Mouse (Mus musculus) adipocyte (in vitro differentiated cells): ENCODE results near the gene Rab31.
"Not testable (repeated sequence)": the region's sequence is repeated elsewhere in the genome, so short reads cannot be mapped to it uniquely, and the experiment has no call there.

Experiments
- DNase-seq: peaks from one replicate; pipeline ENCODE4 v3.0.0-alpha.2; 2016; ENCODE audit warnings: low spot score

The Rab31 gene

DNA sequence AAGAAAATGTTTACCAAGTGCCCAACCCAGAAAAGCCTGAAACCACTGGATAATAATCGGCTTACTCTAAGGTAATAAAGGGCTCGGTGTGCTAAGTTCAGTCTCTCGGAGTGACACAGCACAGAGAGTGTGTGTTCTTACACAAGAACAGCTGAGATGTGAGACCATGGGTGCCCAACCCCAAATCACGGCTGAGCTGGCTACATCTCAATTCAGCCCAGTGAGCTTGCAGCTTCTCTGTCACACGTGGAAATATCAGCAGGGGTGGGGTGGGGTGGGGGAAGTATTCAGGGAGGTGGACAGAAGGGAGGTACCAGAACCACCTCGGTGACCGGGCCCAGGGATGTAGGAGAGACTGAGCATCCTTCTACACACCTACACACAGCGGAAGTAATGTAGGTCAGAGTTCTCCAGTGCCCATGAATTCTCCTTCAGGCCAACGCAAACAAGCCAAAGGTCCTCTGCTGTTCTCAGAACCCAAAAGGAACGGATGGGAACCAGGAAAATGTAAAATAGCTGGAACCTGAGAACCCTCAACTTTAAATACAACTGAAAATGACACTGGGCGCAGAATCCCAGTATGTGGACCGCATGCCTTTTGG lies 106.7 kb downstream of the Rab31 start:
- no peak for DNase-seq

DNA sequence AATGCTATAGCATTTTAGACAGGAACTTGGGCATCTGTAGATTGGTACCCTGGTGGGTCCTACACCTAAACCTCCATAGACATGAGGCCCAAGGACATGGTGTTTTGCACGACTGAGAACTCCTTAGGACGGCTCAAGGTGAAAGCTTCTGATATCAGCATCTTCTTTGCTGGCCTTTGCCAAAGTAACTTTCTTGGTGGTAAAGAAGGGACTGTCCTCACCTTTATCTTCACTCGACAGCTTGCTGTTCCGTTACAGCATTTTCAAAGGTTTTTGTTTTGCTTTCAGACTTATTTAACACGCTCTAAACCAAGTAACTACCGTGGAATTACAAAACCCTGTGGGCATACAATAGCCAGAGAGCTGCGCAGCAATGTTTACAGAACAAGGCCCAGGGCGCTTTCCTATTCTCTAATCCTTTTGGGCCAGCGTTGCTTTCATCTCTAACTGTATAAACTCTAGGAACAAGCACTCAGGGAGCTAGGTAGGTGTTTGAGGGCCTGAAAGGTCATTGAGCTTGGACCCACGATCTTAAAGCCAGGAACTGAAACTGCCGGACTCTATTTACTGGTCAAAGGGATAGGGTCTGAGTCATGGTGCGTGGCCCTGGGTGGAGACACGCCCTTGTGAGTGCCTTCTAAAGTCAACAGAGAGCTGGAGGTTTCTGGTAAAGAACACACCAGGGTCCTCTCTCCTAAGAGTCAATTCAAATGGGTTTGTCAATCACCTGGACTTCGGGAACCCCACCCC lies 109.0 kb downstream of the Rab31 start:
- no peak for DNase-seq

DNA sequence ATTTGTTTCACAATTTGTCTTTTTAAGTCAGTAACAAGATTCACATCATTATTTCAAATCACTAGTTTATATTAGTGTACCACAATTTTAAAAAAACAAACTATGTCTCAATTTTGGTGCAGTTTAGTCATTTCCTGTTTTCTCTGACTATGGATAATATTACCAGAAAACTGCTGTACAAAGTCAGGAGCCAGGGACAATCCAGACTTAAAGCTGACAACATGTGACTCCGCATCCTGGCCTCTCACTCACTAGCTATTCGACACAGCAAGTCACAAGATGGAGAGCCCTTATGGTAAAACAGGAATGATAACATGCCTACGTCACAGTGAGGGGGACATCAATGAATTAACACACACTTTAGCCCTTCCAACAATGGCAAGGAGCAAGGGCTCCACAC lies 109.9 kb downstream of the Rab31 start:
- no peak for DNase-seq

DNA sequence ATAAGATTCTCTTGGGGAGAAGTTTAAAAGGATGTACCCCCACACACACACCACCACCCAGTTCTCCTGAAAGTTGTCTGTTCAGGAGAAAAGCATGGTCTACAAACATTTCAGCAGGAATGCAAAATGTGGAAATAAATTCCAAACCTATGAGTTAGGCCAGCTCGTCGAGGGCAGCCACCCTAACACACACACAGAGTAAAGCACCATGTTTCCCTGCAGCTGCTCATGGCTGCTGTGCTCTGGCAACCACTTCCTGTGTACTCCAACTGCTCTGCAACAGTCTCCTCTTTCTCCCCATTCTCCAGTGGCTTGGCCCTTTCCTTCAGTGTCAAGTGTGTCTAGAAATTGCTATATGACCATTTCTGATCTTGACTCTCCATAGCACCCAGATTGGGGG lies 114.1 kb downstream of the Rab31 start:
- DNase-seq: no peak

DNA sequence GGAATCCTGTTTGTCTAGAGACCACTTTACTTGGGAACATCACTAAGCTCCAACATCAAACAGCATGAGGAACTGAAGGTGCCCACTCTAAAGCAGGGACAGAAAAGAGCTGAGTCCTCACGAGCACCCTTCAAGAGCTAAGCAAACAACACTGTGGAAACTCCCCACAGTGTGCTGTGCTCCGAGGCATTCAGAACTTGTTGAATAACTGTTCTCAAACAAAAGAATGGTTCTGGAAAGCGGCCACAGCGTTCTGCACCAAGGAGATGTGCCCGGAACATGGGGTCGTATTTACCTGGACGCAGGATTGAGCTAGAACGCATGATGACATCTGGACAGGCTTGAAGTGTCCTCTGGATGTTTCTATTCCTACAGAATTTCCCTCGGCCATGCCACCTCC lies 114.6 kb downstream of the Rab31 start:
- DNase-seq: no peak

- no peak for DNase-seq
These were observed 115.8 kb downstream of the Rab31 start for GRCm38 (mm10) chr17:65656731-65657130.

DNA sequence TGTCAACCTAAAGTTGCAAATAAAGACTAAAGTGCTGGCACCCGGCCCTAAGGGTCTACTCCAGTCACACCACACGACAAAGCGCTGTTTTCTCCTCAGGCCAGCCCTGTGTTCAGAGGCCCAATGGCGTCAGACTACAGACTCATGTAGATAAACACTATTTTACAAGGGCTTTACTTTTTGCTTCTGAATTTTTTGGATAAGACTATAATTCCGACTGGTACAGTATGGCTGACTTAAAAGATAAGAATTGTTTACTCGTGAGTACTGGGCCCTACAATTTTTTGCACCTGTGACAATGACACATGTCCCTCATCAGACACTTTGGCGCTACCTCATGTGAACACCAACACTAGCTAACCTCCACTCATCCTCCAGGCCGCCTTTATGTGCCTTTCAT lies 116.5 kb downstream of the Rab31 start:
- DNase-seq: no peak

GRCm38 (mm10) chr17:65655608-65656007 lies 116.9 kb downstream of the Rab31 start:
- DNase-seq: no peak

GRCm38 (mm10) chr17:65650598-65650997 lies 122.0 kb downstream of the Rab31 start:
- DNase-seq: no peak

GRCm38 (mm10) chr17:65649175-65649493 lies 123.4 kb downstream of the Rab31 start:
- DNase-seq: no peak

- no peak for DNase-seq
These were observed 124.0 kb downstream of the Rab31 start for GRCm38 (mm10) chr17:65648371-65649174.

DNA sequence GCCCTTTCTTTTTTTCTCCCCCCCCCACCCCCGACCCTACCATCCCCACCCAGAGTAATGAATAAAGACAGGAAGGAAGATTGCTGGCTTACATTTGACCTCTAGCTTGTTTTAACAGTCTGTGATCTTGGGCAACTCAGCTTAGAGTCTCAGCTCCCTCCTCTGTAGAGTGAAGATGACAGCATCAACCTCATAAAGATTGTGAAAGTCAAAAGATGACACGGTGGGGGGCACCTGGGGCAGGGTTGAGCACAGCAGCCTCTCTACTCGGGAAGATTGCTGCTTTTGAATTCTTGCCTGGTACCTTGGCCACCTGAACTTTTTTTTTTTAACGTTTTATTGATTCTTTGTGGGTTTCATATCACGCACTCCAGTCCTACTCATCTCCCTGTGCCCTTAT lies 124.6 kb downstream of the Rab31 start:
- DNase-seq: no peak

DNA sequence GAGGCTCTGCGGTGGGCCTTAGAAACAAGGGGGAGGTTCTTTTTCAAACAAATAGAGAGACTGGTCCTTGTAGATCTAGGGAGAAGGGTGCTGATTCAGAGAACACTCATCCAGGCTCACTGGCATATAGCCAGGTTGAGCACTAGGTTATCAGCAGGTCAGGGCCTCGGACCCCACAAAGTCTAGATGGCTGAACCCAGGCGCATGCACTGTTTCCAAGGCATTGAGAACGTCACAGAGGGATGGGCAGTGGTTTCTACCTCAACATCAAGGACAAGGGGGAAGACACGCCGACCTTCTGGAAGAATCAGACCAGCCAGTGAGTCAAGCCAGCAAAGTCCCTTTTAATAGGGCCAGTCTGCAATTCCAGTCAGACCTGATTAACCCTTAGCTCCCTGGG lies 125.3 kb downstream of the Rab31 start:
- no peak for DNase-seq

- DNase-seq: no peak
These were observed 129.0 kb downstream of the Rab31 start for GRCm38 (mm10) chr17:65643579-65643978.

- peak; percentile 28 for DNase-seq
These were observed 129.5 kb downstream of the Rab31 start for GRCm38 (mm10) chr17:65643051-65643521.

- DNase-seq: no peak
These were observed 130.0 kb downstream of the Rab31 start for GRCm38 (mm10) chr17:65642578-65642991.

DNA sequence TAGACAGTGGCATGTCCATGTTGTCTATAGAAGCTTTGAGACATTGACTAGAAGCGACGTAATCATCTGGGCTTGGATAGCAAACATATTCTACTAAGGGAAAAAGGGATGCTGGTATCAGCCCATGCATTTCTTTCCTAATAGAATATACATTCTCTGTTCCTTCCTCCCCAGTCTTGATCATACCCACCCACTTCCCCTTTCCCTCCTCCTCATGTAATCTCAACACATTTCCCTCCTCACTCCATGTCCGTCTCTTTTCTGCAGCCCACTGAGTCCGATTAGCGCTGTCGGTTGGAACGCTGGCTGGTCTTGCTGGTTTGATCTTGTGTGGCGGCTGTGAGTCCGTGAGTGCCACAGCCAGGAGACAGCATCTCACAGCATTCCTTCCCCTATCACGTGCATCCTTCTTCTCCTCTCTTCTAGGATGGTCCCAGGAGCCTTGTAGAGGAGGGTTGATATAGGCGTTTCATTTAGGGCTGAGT lies 130.8 kb downstream of the Rab31 start, which contains the start of gene Txndc2:
Txndc2 (minus strand) TSS at position 435 of the 485 bp plus-strand sequence.
- DNase-seq: no peak

DNA sequence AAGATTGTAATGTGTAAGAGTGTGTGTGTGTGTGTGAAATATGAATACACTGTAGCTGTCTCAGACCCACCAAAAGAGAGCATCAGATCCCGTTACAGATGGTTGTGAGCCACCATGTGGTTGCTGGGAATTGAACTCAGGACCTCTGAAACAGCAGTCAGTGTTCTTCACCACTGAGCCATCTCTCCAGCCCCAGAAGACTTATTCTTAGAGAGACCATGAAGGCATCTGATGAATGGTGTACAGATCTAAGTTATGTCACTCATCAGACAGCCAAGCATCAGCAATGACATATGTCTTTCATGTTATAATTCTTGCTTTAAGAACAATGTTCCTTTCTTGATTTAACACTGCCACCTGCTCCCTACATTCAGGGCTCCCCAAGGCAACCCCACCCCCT lies 133.4 kb downstream of the Rab31 start:
- DNase-seq: no peak

- DNase-seq: no peak
These were observed 136.7 kb downstream of the Rab31 start for GRCm38 (mm10) chr17:65635715-65636360.

DNA sequence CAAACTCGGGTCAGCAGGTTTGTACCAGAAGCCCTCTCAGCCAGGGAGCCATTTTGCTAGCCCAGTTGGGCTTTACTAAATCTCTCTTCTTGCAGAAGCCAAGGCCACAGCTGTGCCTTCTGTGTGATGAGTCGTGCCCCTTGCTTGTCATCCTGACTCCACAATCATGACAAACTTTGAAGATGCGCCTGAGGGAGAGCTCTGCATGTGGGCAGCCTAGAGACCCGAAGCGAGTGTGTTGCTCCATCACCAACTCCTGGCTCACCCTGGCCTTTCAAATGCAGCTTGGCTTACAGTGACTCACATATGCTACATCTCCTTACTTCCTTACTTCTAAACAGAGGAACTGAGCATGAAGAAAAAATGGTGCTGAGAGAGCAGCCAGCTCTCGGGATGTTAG lies 142.6 kb downstream of the Rab31 start:
- no peak for DNase-seq

DNA sequence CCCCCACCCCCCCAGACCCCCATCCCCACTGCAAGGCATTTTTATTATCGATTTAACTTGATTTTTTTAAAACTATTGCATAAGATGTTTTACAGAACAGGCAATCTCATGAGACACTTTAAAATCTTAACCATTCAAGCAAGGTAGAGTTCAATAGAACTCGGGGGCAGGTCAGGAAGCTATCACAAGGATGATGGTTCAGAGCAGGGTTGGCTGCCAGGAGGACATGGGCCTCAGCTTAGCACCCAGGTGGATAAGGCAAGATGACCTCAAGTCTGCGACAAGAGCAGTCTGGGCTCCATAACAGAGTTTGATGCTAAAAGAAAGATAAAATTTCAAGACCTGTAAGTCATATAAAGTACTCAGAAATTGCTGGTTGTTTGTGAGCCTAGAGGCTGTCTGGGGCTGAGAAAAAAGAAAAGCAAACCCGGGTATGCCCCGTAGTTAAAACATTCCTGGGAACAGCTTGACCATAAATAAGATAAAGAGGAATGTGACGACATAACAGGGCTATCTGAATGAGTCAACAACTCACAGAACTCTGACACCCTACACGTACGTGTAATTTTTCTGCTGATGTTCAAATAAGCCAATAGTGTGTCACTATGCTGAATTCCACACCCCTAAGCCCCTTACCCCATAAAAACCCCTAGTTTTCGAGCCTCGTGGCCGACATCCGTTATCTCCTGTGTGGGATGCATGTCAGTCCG lies 143.6 kb downstream of the Rab31 start:
- not testable (repeated sequence) for DNase-seq

GRCm38 (mm10) chr17:65626301-65626700 lies 146.3 kb downstream of the Rab31 start:
- DNase-seq: no peak
